Mouse (Mus musculus): Measurements from ENCODE around the gene Gnai1. TPM values are rescaled to one million over a fixed set of nuclear protein-coding genes. Genes with fewer than 3 reads are reported as not detected.

Gene Gnai1
- polyA plus RNA-seq, 1 experiment from 2014 or later: 17.8 TPM

DNA sequence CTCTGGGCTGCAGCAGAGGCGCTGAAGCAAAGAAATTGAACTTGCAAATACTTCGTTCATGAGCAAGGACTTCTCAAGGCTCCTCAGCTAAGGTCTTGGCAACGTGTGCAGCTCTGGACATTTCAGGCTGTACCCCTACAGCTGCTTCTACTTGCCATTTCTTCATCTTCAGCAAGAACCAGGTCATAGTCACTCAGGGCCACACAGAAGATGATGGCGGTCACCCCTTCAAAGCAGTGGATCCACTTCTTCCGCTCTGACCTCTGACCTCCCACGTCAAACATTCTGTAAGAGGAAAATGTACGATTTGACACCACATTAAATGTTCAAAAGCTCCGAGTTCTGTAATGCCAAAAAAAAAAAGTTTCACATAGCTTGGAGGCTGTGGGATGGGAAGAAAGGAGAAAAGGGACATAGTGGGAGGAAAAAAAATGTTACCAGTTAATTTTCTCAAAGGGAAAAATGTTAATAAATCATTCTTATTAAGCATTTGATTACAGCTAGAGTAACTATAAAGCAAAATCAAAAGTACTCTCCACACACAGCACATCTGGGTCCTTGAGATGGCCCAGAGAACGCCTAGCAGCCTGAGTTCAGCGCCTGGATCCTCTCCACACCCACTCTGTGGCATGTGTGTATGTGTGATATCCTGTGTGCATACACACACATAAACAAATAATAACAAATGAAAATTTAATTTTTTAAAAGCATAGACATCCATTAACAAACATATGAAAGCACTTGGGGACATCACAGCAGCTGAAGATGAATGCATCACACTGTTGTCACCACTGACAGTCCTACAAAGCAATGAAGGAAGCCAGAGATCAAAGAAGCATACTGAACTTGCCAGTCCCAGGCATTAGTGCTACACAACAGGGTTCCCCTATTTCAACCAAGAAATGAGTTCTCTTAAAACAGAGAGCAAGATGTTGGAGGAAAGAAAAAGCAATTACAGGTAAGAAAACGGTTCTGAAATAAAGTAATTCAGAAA lies 86.6 kb downstream of the Gnai1 start:
- 84% methylated on average over 11 of the region's 11 CpGs for WGBS
- no peaks in the 10 kb centered on the region for H3K4me1 ChIP-seq
- H3K36me3 ChIP-seq: 0 out of 2 replicates have a peak, but pooled peaks cover 2% of the 10 kb centered on the region
- H3K27ac ChIP-seq: no peak overlapping the region
- H3K27me3 ChIP-seq (ENCODE audit: insufficient read depth, poor library complexity, severe bottlenecking): no peaks in the 10 kb centered on the region
- no peaks in the 10 kb centered on the region for H3K9me3 ChIP-seq
- no peak for DNase-seq (ENCODE audit: low spot score)
- no peak overlapping the region for H3K4me3 ChIP-seq

DNA sequence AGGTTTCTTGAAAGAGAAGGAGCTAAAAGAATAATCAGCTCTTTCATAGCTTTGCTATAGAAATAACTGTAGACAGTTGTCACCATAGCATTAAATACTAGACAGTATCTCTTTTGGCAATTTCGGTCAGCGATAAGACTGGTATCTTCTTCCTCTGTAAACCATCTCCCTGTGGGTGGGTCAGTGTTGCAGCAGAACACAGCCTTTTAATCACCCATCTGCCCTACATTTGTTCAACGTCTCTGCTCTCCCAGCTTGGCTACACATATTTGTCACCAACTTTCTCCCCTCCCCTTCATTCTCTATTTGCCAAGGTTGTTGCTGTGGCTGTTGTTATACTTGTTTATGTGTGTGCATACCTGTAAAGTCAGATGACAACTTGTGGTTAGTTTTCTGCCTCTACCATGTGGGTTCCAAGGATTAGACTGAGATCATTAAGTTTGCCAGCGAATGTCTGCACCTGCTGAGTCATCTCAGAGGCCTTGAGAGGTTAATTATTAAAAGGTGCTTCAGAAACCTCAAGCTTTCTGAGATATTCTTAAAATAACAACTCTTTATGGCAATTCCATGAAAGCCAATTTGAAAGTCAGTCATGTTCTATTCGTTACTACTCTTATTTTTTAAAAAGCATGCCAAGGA lies 109.7 kb downstream of the Gnai1 start:
- H3K36me3 ChIP-seq: no peaks in the 10 kb centered on the region
- no peaks in the 10 kb centered on the region for H3K9me3 ChIP-seq
- no peak for DNase-seq (ENCODE audit: low spot score)
- no peaks in the 10 kb centered on the region for H3K27me3 ChIP-seq (ENCODE audit: insufficient read depth, poor library complexity, severe bottlenecking)
- no peaks in the 10 kb centered on the region for H3K4me1 ChIP-seq
- no peak overlapping the region for H3K4me3 ChIP-seq
- no peak overlapping the region for H3K27ac ChIP-seq
- WGBS: 83% methylated on average over 5 of the region's 5 CpGs

DNA sequence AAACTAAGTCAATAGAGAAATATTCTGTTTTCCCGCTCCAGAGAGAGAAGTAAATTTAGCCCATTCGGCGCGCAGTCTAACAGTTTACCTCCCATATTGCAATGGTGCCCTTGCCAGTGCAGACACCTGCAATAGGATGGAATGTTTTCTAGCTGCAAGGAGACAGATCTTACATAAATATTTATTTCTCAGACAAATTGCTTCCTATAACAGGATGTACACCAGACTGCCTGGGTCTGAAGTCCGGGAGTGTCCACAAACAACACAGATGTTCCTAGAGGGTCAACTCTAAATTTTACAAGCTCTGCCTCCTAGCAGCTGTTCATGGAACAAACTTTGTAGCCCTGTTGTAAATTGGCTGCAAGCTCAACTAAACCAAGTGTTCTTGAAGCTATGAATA lies 111.0 kb downstream of the Gnai1 start:
- Histone ChIP-seq H3K4me3 (no peak overlapping the region), H3K9me3 (no peaks in the 10 kb centered on the region), H3K36me3 (no peaks in the 10 kb centered on the region), H3K27me3 (ENCODE audit: insufficient read depth, poor library complexity, severe bottlenecking) (no peaks in the 10 kb centered on the region), H3K4me1 (no peaks in the 10 kb centered on the region), H3K27ac (no peak overlapping the region)
- no peak for DNase-seq (ENCODE audit: low spot score)
- WGBS: 86% methylated on average over 5 of the region's 5 CpGs

DNA sequence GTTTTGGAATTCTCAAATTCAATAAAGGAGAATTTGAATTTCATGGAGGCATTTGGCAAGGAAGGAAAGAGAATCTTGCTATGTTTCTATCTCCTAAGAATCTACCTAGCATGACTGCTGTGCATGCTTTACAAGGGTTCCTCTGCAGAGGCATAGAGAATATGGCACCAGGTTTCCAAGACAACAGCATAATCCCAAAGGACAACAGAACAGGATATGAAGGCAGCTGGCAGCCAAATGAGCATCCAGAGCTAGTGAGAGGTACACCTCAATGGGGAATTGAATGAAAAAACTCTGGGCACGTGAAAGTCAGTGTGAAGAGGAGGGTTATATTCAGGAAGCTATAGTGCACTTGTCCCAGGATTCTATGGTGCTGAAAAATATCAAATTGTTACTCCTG lies 130.8 kb downstream of the Gnai1 start:
- H3K9me3 ChIP-seq: no peaks in the 10 kb centered on the region
- H3K36me3 ChIP-seq: no peaks in the 10 kb centered on the region
- DNase-seq (ENCODE audit: low spot score): no peak
- no peak overlapping the region for H3K4me3 ChIP-seq
- no peak overlapping the region for H3K27ac ChIP-seq
- WGBS: 63% methylated on average over 1 of the region's 1 CpGs
- no peaks in the 10 kb centered on the region for H3K27me3 ChIP-seq (ENCODE audit: insufficient read depth, poor library complexity, severe bottlenecking)
- H3K4me1 ChIP-seq: no peaks in the 10 kb centered on the region

DNA sequence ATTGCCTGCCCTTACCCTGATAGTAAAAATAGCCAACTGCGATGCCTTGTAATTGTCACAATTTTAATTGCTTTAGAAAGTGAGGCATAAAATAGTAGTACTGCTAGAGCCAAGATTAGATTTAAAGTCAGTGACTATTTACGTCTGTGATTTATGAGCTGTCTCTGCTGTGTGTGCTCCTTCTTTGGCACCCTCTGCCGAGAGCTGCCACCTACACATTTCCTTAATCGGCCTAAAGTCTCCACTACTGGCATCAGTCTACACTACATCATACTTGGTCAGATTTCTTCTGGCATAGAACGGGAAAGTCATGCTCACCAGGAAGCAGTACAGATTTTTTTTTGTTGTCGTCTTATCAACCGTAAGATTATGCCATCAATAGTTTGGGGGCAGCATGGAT lies 131.3 kb downstream of the Gnai1 start:
- no peak overlapping the region for H3K4me3 ChIP-seq
- 84% methylated on average over 7 of the region's 7 CpGs for WGBS
- no peaks in the 10 kb centered on the region for H3K4me1 ChIP-seq
- no peak for DNase-seq (ENCODE audit: low spot score)
- H3K9me3 ChIP-seq: no peaks in the 10 kb centered on the region
- H3K36me3 ChIP-seq: no peaks in the 10 kb centered on the region
- H3K27ac ChIP-seq: no peak overlapping the region
- no peaks in the 10 kb centered on the region for H3K27me3 ChIP-seq (ENCODE audit: insufficient read depth, poor library complexity, severe bottlenecking)

DNA sequence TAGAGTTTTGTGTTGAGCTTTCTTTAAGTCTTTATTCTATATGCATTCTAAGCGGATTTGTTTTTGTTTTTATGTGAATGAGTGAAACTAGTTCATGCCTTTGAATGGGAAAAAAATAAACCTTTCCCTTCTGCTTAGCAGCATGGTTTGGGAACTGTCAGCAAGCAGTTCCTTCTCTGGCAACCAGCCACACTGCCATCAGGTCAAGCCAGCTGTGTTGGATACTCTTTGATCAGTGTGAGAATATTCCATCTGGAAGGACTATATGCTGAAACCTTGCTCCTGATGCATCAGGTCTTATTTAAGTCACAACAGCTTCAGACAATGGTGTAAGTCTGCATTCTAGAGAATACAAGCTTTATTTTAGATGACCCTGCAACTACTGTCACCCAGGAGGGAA lies 139.3 kb downstream of the Gnai1 start:
- no peak for DNase-seq (ENCODE audit: low spot score)
- 42% methylated on average over 1 of the region's 1 CpGs for WGBS

DNA sequence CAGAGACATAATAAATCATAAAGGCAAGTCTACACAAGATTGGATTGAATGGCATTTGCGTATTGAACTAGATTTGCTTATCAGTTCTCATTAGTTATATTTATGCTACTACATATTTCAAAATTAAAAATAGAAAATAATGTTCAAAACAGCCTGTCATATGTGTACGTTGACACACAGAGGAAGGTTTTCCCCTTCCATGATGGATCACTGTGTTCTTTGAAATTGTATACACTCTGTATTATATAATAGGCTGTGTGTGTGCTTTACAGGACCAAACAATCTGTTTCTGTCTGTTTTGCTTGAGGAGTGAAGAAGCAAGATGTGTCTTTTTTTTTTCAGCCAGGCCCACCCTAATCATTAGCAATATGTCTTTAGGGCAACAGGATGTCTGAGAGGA lies 141.9 kb downstream of the Gnai1 start:
- Histone ChIP-seq H3K36me3 (no peaks in the 10 kb centered on the region), H3K27me3 (ENCODE audit: insufficient read depth, poor library complexity, severe bottlenecking) (no peaks in the 10 kb centered on the region), H3K4me3 (no peak overlapping the region), H3K27ac (no peak overlapping the region), H3K4me1 (no peaks in the 10 kb centered on the region), H3K9me3 (no peaks in the 10 kb centered on the region)
- WGBS: 83% methylated on average over 2 of the region's 2 CpGs
- no peak for DNase-seq (ENCODE audit: low spot score)

More for the DNA sequence above, 139.3 kb downstream of the Gnai1 start:
- H3K4me1 ChIP-seq: no peaks in the 10 kb centered on the region
- H3K27ac ChIP-seq: no peak overlapping the region
- H3K36me3 ChIP-seq: no peaks in the 10 kb centered on the region
- no peaks in the 10 kb centered on the region for H3K9me3 ChIP-seq
- H3K4me3 ChIP-seq: no peak overlapping the region
- no peaks in the 10 kb centered on the region for H3K27me3 ChIP-seq (ENCODE audit: insufficient read depth, poor library complexity, severe bottlenecking)

DNA sequence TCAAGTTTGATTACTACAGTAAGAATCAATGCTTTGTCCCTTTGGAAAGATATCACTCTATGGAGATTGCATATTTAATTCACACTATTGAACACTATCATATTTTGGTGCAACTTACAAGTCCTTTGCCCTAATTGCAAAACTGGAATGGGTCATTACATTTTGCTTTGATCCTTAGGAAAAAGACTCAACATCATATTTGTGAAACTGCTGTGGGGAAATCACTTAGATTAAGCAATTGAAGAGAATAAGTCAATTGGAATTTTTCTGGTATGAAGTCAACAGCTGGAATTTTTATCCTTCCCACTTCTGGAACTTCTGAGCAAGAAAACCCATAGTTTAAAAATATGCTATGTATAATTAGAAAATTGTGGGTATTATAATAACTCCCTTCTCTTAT lies 142.3 kb downstream of the Gnai1 start:
- no peak for DNase-seq (ENCODE audit: low spot score)
- Histone ChIP-seq H3K27ac (no peak overlapping the region), H3K27me3 (ENCODE audit: insufficient read depth, poor library complexity, severe bottlenecking) (no peaks in the 10 kb centered on the region), H3K4me3 (no peak overlapping the region), H3K4me1 (no peaks in the 10 kb centered on the region), H3K36me3 (no peaks in the 10 kb centered on the region), H3K9me3 (no peaks in the 10 kb centered on the region)
